Mouse (Mus musculus): Measurements from ENCODE around the gene Olfr1368.

DNA sequence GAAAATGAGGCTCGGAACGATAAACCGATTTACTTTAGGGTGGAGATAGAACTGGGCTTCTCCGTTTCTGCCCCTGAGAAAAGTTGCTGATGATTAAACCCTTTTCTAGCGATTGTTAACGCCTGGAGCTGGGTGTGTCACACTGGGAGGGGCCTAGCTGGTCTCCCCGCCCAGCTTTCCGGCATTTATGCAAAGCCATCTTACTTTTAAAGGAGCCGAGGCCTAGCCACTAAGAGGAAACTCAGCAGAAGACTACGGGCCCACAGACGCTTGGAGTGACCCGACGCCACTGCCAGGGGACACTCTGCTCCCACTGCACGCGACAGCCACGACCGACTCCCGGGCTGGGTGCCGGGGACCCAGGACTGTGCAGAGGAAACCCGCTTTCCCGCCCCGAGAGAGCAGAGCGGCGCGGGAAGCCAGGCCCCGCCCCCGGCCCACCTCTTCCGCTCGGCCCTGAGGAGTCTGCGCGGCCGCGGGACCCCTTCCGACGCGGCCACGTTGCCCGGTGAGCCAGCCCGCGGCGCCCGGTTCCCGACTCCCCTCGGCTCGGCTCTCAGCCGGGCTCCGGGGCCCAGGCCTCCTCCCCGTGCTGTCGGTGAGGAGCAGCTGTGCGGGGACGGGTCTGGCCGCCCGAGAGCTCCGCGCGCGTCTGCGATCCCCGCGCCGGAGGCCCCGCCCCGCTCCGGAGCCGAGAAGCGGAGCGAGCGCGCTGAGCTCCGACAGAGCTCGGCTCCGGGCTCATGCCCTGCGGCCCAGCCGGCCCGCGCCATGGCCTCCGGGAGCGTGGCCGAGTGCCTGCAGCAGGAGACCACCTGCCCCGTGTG, 34.3 kb upstream of the Olfr1368 start:
- no peak for TF ChIP-seq CTCF (IDR thresholded peaks at IDR 0.05; ENCODE audit: extremely low read depth, insufficient read length, insufficient replicate concordance, low read depth, low read length)
- TF ChIP-seq POLR2A (IDR thresholded peaks at IDR 0.05; ENCODE audit: low read depth, low read length), result no peak

All from small intestine, adult 2 months (tissue).